Mouse (Mus musculus): ENCODE measurements around the gene Ttll9. TPM values are rescaled to one million over a fixed set of nuclear protein-coding genes. Genes with fewer than 3 reads are reported as not detected.

The Ttll9 gene
- polyA plus RNA-seq, 1 experiment from 2014 or later = 1.1 TPM

GRCm38 (mm10) chr2:152985582-152985981, 23.3 kb downstream of the Ttll9 start:
- Histone ChIP-seq H3K4me3 (no peak overlapping the region), H3K27ac (no peak overlapping the region), H3K9me3 (no peaks in the 10 kb centered on the region), H3K36me3 (no peaks in the 10 kb centered on the region), H3K27me3 (no peaks in the 10 kb centered on the region), H3K4me1 (no peaks in the 10 kb centered on the region), H3K4me2 (no peak overlapping the region), H3K9ac (no peak overlapping the region)
- 47% methylated on average over 1 of the region's 1 CpGs for WGBS
- no peak for ATAC-seq (ENCODE audit: borderline replicate concordance, extremely low read depth, low FRiP score, low TSS enrichment)

- H3K4me2 ChIP-seq = no peak overlapping the region
- H3K9me3 ChIP-seq = no peaks in the 10 kb centered on the region
- H3K27me3 ChIP-seq = no peaks in the 10 kb centered on the region
- H3K27ac ChIP-seq = no peak overlapping the region
- no peak overlapping the region for H3K4me3 ChIP-seq
- no peak for ATAC-seq (ENCODE audit: borderline replicate concordance, extremely low read depth, low FRiP score, low TSS enrichment)
- 77% methylated on average over 9 of the region's 9 CpGs for WGBS
- no peak overlapping the region for H3K9ac ChIP-seq
- no peaks in the 10 kb centered on the region for H3K4me1 ChIP-seq
- H3K36me3 ChIP-seq = no peaks in the 10 kb centered on the region
Measured at GRCm38 (mm10) chr2:152991529-152991928, 29.2 kb downstream of the Ttll9 start.

- H3K27me3 ChIP-seq = no peaks in the 10 kb centered on the region
- H3K4me3 ChIP-seq = no peak overlapping the region
Measured at GRCm38 (mm10) chr2:152997046-152997445, 34.8 kb downstream of the Ttll9 start.

GRCm38 (mm10) chr2:153002492-153003248, 40.4 kb downstream of the Ttll9 start:
- Histone ChIP-seq H3K4me1 (no peaks in the 10 kb centered on the region), H3K4me3 (no peak overlapping the region), H3K36me3 (0 out of 2 replicates have a peak, but pooled peaks cover 5% of the 10 kb centered on the region), H3K9ac (no peak overlapping the region), H3K9me3 (no peaks in the 10 kb centered on the region), H3K27ac (no peak overlapping the region), H3K4me2 (no peak overlapping the region), H3K27me3 (no peaks in the 10 kb centered on the region)
- 67% methylated on average over 15 of the region's 15 CpGs for WGBS
- ATAC-seq (ENCODE audit: borderline replicate concordance, extremely low read depth, low FRiP score, low TSS enrichment) = no peak

More at GRCm38 (mm10) chr2:152997046-152997445, 34.8 kb downstream of the Ttll9 start:
- H3K9me3 ChIP-seq = no peaks in the 10 kb centered on the region
- no peaks in the 10 kb centered on the region for H3K4me1 ChIP-seq
- H3K36me3 ChIP-seq = no peaks in the 10 kb centered on the region
- H3K27ac ChIP-seq = no peak overlapping the region
- no peak overlapping the region for H3K4me2 ChIP-seq
- no peak for ATAC-seq (ENCODE audit: borderline replicate concordance, extremely low read depth, low FRiP score, low TSS enrichment)
- WGBS = 57% methylated on average over 4 of the region's 4 CpGs
- no peak overlapping the region for H3K9ac ChIP-seq

GRCm38 (mm10) chr2:153003681-153004338, 41.5 kb downstream of the Ttll9 start:
- no peak overlapping the region for H3K4me2 ChIP-seq
- H3K27ac ChIP-seq = no peak overlapping the region
- no peaks in the 10 kb centered on the region for H3K4me1 ChIP-seq
- no peaks in the 10 kb centered on the region for H3K9me3 ChIP-seq
- peaks cover 16% of the 10 kb centered on the region for H3K36me3 ChIP-seq
- no peak for ATAC-seq (ENCODE audit: borderline replicate concordance, extremely low read depth, low FRiP score, low TSS enrichment)
- H3K27me3 ChIP-seq = no peaks in the 10 kb centered on the region
- no peak overlapping the region for H3K9ac ChIP-seq
- no peak overlapping the region for H3K4me3 ChIP-seq
- WGBS = 66% methylated on average over 13 of the region's 13 CpGs

- no peak for ATAC-seq (ENCODE audit: borderline replicate concordance, extremely low read depth, low FRiP score, low TSS enrichment)
- H3K27me3 ChIP-seq = no peaks in the 10 kb centered on the region
- WGBS = 84% methylated on average over 3 of the region's 3 CpGs
- no peaks in the 10 kb centered on the region for H3K9me3 ChIP-seq
- H3K27ac ChIP-seq = no peak overlapping the region
- no peak overlapping the region for H3K4me3 ChIP-seq
- no peak overlapping the region for H3K9ac ChIP-seq
- no peak overlapping the region for H3K4me2 ChIP-seq
- H3K4me1 ChIP-seq = no peaks in the 10 kb centered on the region
- peaks cover 36% of the 10 kb centered on the region for H3K36me3 ChIP-seq
Measured at GRCm38 (mm10) chr2:153005981-153006380, 43.7 kb downstream of the Ttll9 start.

- Histone ChIP-seq H3K4me3 (no peak overlapping the region), H3K36me3 (peaks cover 48% of the 10 kb centered on the region), H3K9me3 (no peaks in the 10 kb centered on the region), H3K4me1 (peaks cover 7% of the 10 kb centered on the region), H3K4me2 (no peak overlapping the region), H3K27me3 (no peaks in the 10 kb centered on the region), H3K27ac (no peak overlapping the region), H3K9ac (no peak overlapping the region)
- ATAC-seq (ENCODE audit: borderline replicate concordance, extremely low read depth, low FRiP score, low TSS enrichment) = no peak
- 87% methylated on average over 12 of the region's 12 CpGs for WGBS
Measured at GRCm38 (mm10) chr2:153009192-153009973, 47.1 kb downstream of the Ttll9 start.

- H3K36me3 ChIP-seq = peaks cover 31% of the 10 kb centered on the region
- ATAC-seq (ENCODE audit: borderline replicate concordance, extremely low read depth, low FRiP score, low TSS enrichment) = no peak
Measured at GRCm38 (mm10) chr2:153013724-153014515, 51.6 kb downstream of the Ttll9 start.

GRCm38 (mm10) chr2:153014758-153015593, 52.7 kb downstream of the Ttll9 start, which contains the start of gene Pdrg1:
Gene Pdrg1, minus strand, starts transcription at chr2:153015427.
- H3K9ac ChIP-seq = peak within 1 kb of the TSS; percentile 65
- H3K36me3 ChIP-seq = peaks cover 21% of the 10 kb centered on the region
- H3K9me3 ChIP-seq = no peaks in the 10 kb centered on the region
- H3K27me3 ChIP-seq = no peaks in the 10 kb centered on the region; the same call in 1 of the 2 replicates
- peak within 1 kb of the TSS; percentile 84 for H3K4me2 ChIP-seq
- ATAC-seq (ENCODE audit: borderline replicate concordance, extremely low read depth, low FRiP score, low TSS enrichment) = peak; percentile 92
- H3K4me1 ChIP-seq = peaks cover 9% of the 10 kb centered on the region
- WGBS = 1% methylated on average over 54 of the region's 54 CpGs
- peak within 1 kb of the TSS; percentile 71 for H3K4me3 ChIP-seq
- H3K27ac ChIP-seq = no peak within 1 kb of the TSS

More at GRCm38 (mm10) chr2:153013724-153014515, 51.6 kb downstream of the Ttll9 start:
- Histone ChIP-seq H3K4me2 (peak overlapping the region; percentile 84), H3K4me3 (peak overlapping the region; percentile 71), H3K9me3 (no peaks in the 10 kb centered on the region), H3K27ac (no peak overlapping the region), H3K27me3 (no peaks in the 10 kb centered on the region; the same call in 1 of the 2 replicates), H3K9ac (peak overlapping the region; percentile 65; the same call in 1 of the 2 replicates), H3K4me1 (peaks cover 9% of the 10 kb centered on the region)
- 93% methylated on average over 11 of the region's 11 CpGs for WGBS

- no peak for ATAC-seq (ENCODE audit: borderline replicate concordance, extremely low read depth, low FRiP score, low TSS enrichment)
- Histone ChIP-seq H3K4me1 (peaks cover 9% of the 10 kb centered on the region), H3K27me3 (no peaks in the 10 kb centered on the region; the same call in 1 of the 2 replicates), H3K36me3 (peaks cover 14% of the 10 kb centered on the region), H3K4me3 (peak overlapping the region; percentile 71; the same call in 1 of the 2 replicates), H3K27ac (no peak overlapping the region), H3K9ac (no peak overlapping the region), H3K9me3 (no peaks in the 10 kb centered on the region), H3K4me2 (peak overlapping the region; percentile 41)
- 37% methylated on average over 8 of the region's 8 CpGs for WGBS
Measured at GRCm38 (mm10) chr2:153015804-153016203, 53.5 kb downstream of the Ttll9 start.
